Mouse (Mus musculus): ENCODE measurements at regions not wholly inside any gene's neighbourhood (a gene's known extent, or its start where the extent isn't known, plus 50 kb on each side); places are given as distances from the start of the nearest gene placed in this dataset.

- Histone ChIP-seq H3K79me2 (ENCODE audit: control insufficient read depth, insufficient read depth, low read length, poor library complexity) (no peaks in the 10 kb centered on the region), H3K9me3 (replicated peaks; ENCODE audit: insufficient read depth, low read length) (no peaks in the 10 kb centered on the region), H3K27me3 (ENCODE audit: control insufficient read depth in 1 of 2, insufficient read depth in 2 of 2, low read length in 2 of 2) (no peaks in the 10 kb centered on the region), H3K27ac (ENCODE audit: control insufficient read depth, low read depth, low read length) (no peak overlapping the region), H3K4me1 (ENCODE audit: control insufficient read depth in 1 of 2, insufficient read depth in 2 of 2, low read length in 2 of 2) (no peaks in the 10 kb centered on the region), H3K36me3 (ENCODE audit: control insufficient read depth in 1 of 2, insufficient read depth in 2 of 2, low read length in 2 of 2) (no peaks in the 10 kb centered on the region), H3K9ac (ENCODE audit: control insufficient read depth, low read depth, low read length, poor library complexity, severe bottlenecking) (no peak overlapping the region), H3K4me3 (ENCODE audit: control insufficient read depth in 1 of 2, insufficient read depth in 1 of 2, low read depth in 2 of 2, low read length in 2 of 2) (no peak overlapping the region)
- DNase-seq (ENCODE audit: low read depth, low spot score), result no peak
- no peak for TF ChIP-seq MYC (IDR thresholded peaks at IDR 0.05; ENCODE audit: low read depth, low read length)
- TF ChIP-seq TAL1 (IDR thresholded peaks at IDR 0.05; ENCODE audit: low read length), result no peak
- no peak for TF ChIP-seq RCOR1 (IDR thresholded peaks at IDR 0.05; ENCODE audit: low read depth, low read length)
- no peak for TF ChIP-seq NELFE (IDR thresholded peaks at IDR 0.05; ENCODE audit: low read depth, low read length)
- no peak for TF ChIP-seq MAFK (IDR thresholded peaks at IDR 0.05; ENCODE audit: borderline replicate concordance, low read depth, low read length)
- TF ChIP-seq ZKSCAN1 (IDR thresholded peaks at IDR 0.05; ENCODE audit: low read depth, low read length), result no peak
- no peak for TF ChIP-seq NRF1 (IDR thresholded peaks at IDR 0.05; ENCODE audit: insufficient read depth, low read depth, low read length, poor library complexity, severe bottlenecking)
- TF ChIP-seq CHD1 (IDR thresholded peaks at IDR 0.05; ENCODE audit: low read depth, low read length), result no peak
- no peak for TF ChIP-seq ZMIZ1 (IDR thresholded peaks at IDR 0.05; ENCODE audit: low read depth, low read length)
- TF ChIP-seq TCF12 (IDR thresholded peaks at IDR 0.05; ENCODE audit: low read depth, low read length), result no peak
- no peak for TF ChIP-seq BHLHE40 (IDR thresholded peaks at IDR 0.05; ENCODE audit: borderline replicate concordance, low read depth, low read length)
Observed at GRCm38 (mm10) chr11:10337781-10338180, 776.2 kb upstream of the Vwc2 start.

GRCm38 (mm10) chr11:10372340-10372739 is 741.7 kb upstream of the Vwc2 start:
- no peaks in the 10 kb centered on the region for H3K4me1 ChIP-seq (ENCODE audit: control insufficient read depth in 1 of 2, insufficient read depth in 2 of 2, low read length in 2 of 2)
- no peak for DNase-seq (ENCODE audit: low read depth, low spot score)
- no peak overlapping the region for H3K9ac ChIP-seq (ENCODE audit: control insufficient read depth, low read depth, low read length, poor library complexity, severe bottlenecking)
- H3K27me3 ChIP-seq (ENCODE audit: control insufficient read depth in 1 of 2, insufficient read depth in 2 of 2, low read length in 2 of 2), result no peaks in the 10 kb centered on the region
- no peaks in the 10 kb centered on the region for H3K9me3 ChIP-seq (replicated peaks; ENCODE audit: insufficient read depth, low read length)
- no peaks in the 10 kb centered on the region for H3K36me3 ChIP-seq (ENCODE audit: control insufficient read depth in 1 of 2, insufficient read depth in 2 of 2, low read length in 2 of 2)
- no peak overlapping the region for H3K4me3 ChIP-seq (ENCODE audit: control insufficient read depth in 1 of 2, insufficient read depth in 1 of 2, low read depth in 2 of 2, low read length in 2 of 2)
- no peak overlapping the region for H3K27ac ChIP-seq (ENCODE audit: control insufficient read depth, low read depth, low read length)
- TF ChIP-seq E2F4 (IDR thresholded peaks at IDR 0.05; ENCODE audit: borderline replicate concordance, low read depth, low read length), result no peak
- no peak for TF ChIP-seq CHD1 (IDR thresholded peaks at IDR 0.05; ENCODE audit: low read depth, low read length)
- no peak for TF ChIP-seq BHLHE40 (IDR thresholded peaks at IDR 0.05; ENCODE audit: borderline replicate concordance, low read depth, low read length)
- TF ChIP-seq RCOR1 (IDR thresholded peaks at IDR 0.05; ENCODE audit: low read depth, low read length), result no peak
- no peak for TF ChIP-seq POLR2AphosphoS5 (IDR thresholded peaks at IDR 0.05; ENCODE audit: borderline replicate concordance, low read depth, low read length)
- no peak for TF ChIP-seq MXI1 (IDR thresholded peaks at IDR 0.05; ENCODE audit: low read depth, low read length)
- no peak for TF ChIP-seq EP300 (IDR thresholded peaks at IDR 0.05; ENCODE audit: low read depth in 1 of 2, low read length in 2 of 2)
- TF ChIP-seq MAZ (IDR thresholded peaks at IDR 0.05; ENCODE audit: low read depth, low read length), result no peak
- no peak for TF ChIP-seq GABPA (IDR thresholded peaks at IDR 0.05; ENCODE audit: low read depth, low read length)
- no peak for TF ChIP-seq JUND (IDR thresholded peaks at IDR 0.05; ENCODE audit: low read depth, low read length)
- no peak for TF ChIP-seq UBTF (IDR thresholded peaks at IDR 0.05; ENCODE audit: borderline replicate concordance, insufficient read depth, low read depth, low read length)
- TF ChIP-seq TAL1 (IDR thresholded peaks at IDR 0.05; ENCODE audit: low read length), result no peak
- no peak for TF ChIP-seq POLR2A (IDR thresholded peaks at IDR 0.05; ENCODE audit: control insufficient read depth in 1 of 2, insufficient read depth in 1 of 2, low read depth in 1 of 2, low read length in 2 of 2, poor library complexity in 1 of 2)
- TF ChIP-seq NELFE (IDR thresholded peaks at IDR 0.05; ENCODE audit: low read depth, low read length), result no peak
- TF ChIP-seq ZNF384 (IDR thresholded peaks at IDR 0.05; ENCODE audit: low read depth, low read length), result no peak
- TF ChIP-seq USF1 (IDR thresholded peaks at IDR 0.05; ENCODE audit: low read depth, low read length), result no peak
- TF ChIP-seq KAT2A (conservative IDR thresholded peaks at IDR 0.05; ENCODE audit: low read depth, low read length), result no peak
- TF ChIP-seq GATA1 (IDR thresholded peaks at IDR 0.05; ENCODE audit: low read depth, low read length), result no peak
- no peaks in the 10 kb centered on the region for H3K79me2 ChIP-seq (ENCODE audit: control insufficient read depth, insufficient read depth, low read length, poor library complexity)
